Mouse (Mus musculus): ENCODE results near the gene H1f0. TPM values are rescaled to one million over a fixed set of nuclear protein-coding genes. Genes with fewer than 3 reads are reported as not detected.

Gene H1f0
- total RNA-seq (2014; rRNA removed; ENCODE audit: low replicate concordance) (318 and 358 TPM in 2 replicates), polyA plus RNA-seq (2015; fragmentation: Nextera tagmentation; extraction: Ambion mirVana) (210 and 229 TPM in 2 replicates)

GRCm38 (mm10) chr15:79028237-79028738, at the start of gene H1f0:
Gene H1f0 (plus strand): TSS chr15:79028450.
- Histone ChIP-seq H3K9me3 (replicated peaks; ENCODE audit: control insufficient read depth, low read length) (no peaks in the 10 kb centered on the region), H3K27me3 (ENCODE audit: control insufficient read depth, insufficient read depth, low read length) (no peaks in the 10 kb centered on the region), H3K27ac (ENCODE audit: low read depth) (peak within 1 kb of the TSS; percentile 97), H3K4me2 (ENCODE audit: low read depth, low read length) (peak within 1 kb of the TSS; percentile 80), H3K9ac (replicated peaks; ENCODE audit: low read depth, low read length) (peak within 1 kb of the TSS; percentile 99), H3K4me1 (ENCODE audit: control insufficient read depth, insufficient read depth) (peaks cover 23% of the 10 kb centered on the region; the same call in 1 of the 2 replicates), H3K4me3 (ENCODE audit: low read depth, low read length) (peak within 1 kb of the TSS; percentile 60), H3K36me3 (replicated peaks; ENCODE audit: control insufficient read depth, insufficient read depth, low read length) (no peaks in the 10 kb centered on the region)
- ATAC-seq (ENCODE audit: insufficient read depth, low read depth): peak; percentile 80
- TF ChIP-seq EP300 (IDR thresholded peaks at IDR 0.05; ENCODE audit: low read depth) (peak; percentile 65; the same call in 1 of the 2 replicates), CTCF (IDR thresholded peaks at IDR 0.05; ENCODE audit: low read depth) (no peak)
- DNase-seq (ENCODE audit: low spot score): peak; percentile 91
- under 1% methylated on average over 53 of the region's 58 CpGs for WGBS

- H3K36me3 ChIP-seq (replicated peaks; ENCODE audit: control insufficient read depth, insufficient read depth, low read length): no peaks in the 10 kb centered on the region
- peak overlapping the region; percentile 47; the same call in 1 of the 2 replicates for H3K27ac ChIP-seq (ENCODE audit: low read depth)
- no peak overlapping the region for H3K4me2 ChIP-seq (ENCODE audit: low read depth, low read length)
- peaks cover 21% of the 10 kb centered on the region for H3K4me1 ChIP-seq (ENCODE audit: control insufficient read depth, insufficient read depth)
- no peak for TF ChIP-seq CTCF (IDR thresholded peaks at IDR 0.05; ENCODE audit: low read depth)
- no peak for TF ChIP-seq EP300 (IDR thresholded peaks at IDR 0.05; ENCODE audit: low read depth)
- no peaks in the 10 kb centered on the region for H3K27me3 ChIP-seq (ENCODE audit: control insufficient read depth, insufficient read depth, low read length)
- 13% methylated on average over 4 of the region's 4 CpGs for WGBS
- peak; percentile 42 for ATAC-seq (ENCODE audit: insufficient read depth, low read depth)
- DNase-seq (ENCODE audit: low spot score): peak; percentile 78
- no peak overlapping the region for H3K9ac ChIP-seq (replicated peaks; ENCODE audit: low read depth, low read length)
- no peak overlapping the region for H3K4me3 ChIP-seq (ENCODE audit: low read depth, low read length)
- H3K9me3 ChIP-seq (replicated peaks; ENCODE audit: control insufficient read depth, low read length): no peaks in the 10 kb centered on the region
These were observed 49.4 kb upstream of the H1f0 start for GRCm38 (mm10) chr15:78978875-78979274.

- H3K27ac ChIP-seq (ENCODE audit: low read depth): no peak overlapping the region
- H3K4me1 ChIP-seq (ENCODE audit: control insufficient read depth, insufficient read depth): peaks cover 21% of the 10 kb centered on the region
- TF ChIP-seq CTCF (IDR thresholded peaks at IDR 0.05; ENCODE audit: low read depth) (no peak), EP300 (IDR thresholded peaks at IDR 0.05; ENCODE audit: low read depth) (no peak)
- H3K4me3 ChIP-seq (ENCODE audit: low read depth, low read length): no peak overlapping the region
- H3K4me2 ChIP-seq (ENCODE audit: low read depth, low read length): no peak overlapping the region
- DNase-seq (ENCODE audit: low spot score): no peak
- H3K9me3 ChIP-seq (replicated peaks; ENCODE audit: control insufficient read depth, low read length): no peaks in the 10 kb centered on the region
- H3K9ac ChIP-seq (replicated peaks; ENCODE audit: low read depth, low read length): no peak overlapping the region
- WGBS: 79% methylated on average over 4 of the region's 4 CpGs
- H3K36me3 ChIP-seq (replicated peaks; ENCODE audit: control insufficient read depth, insufficient read depth, low read length): no peaks in the 10 kb centered on the region
- ATAC-seq (ENCODE audit: insufficient read depth, low read depth): no peak
- H3K27me3 ChIP-seq (ENCODE audit: control insufficient read depth, insufficient read depth, low read length): no peaks in the 10 kb centered on the region
These were observed 48.2 kb upstream of the H1f0 start for GRCm38 (mm10) chr15:78980084-78980483.

- H3K36me3 ChIP-seq (replicated peaks; ENCODE audit: control insufficient read depth, insufficient read depth, low read length): no peaks in the 10 kb centered on the region
- peaks cover 23% of the 10 kb centered on the region for H3K4me1 ChIP-seq (ENCODE audit: control insufficient read depth, insufficient read depth)
- under 1% methylated on average over 43 of the region's 67 CpGs for WGBS
- H3K27ac ChIP-seq (ENCODE audit: low read depth): peak overlapping the region; percentile 95
- no peak for TF ChIP-seq EP300 (IDR thresholded peaks at IDR 0.05; ENCODE audit: low read depth)
- TF ChIP-seq CTCF (IDR thresholded peaks at IDR 0.05; ENCODE audit: low read depth): no peak
- no peaks in the 10 kb centered on the region for H3K9me3 ChIP-seq (replicated peaks; ENCODE audit: control insufficient read depth, low read length)
- H3K27me3 ChIP-seq (ENCODE audit: control insufficient read depth, insufficient read depth, low read length): no peaks in the 10 kb centered on the region
- DNase-seq (ENCODE audit: low spot score): peak; percentile 93
- H3K4me2 ChIP-seq (ENCODE audit: low read depth, low read length): peak overlapping the region; percentile 89
- peak overlapping the region; percentile 93 for H3K9ac ChIP-seq (replicated peaks; ENCODE audit: low read depth, low read length)
- ATAC-seq (ENCODE audit: insufficient read depth, low read depth): peak; percentile 81
- H3K4me3 ChIP-seq (ENCODE audit: low read depth, low read length): peak overlapping the region; percentile 89
These were observed 45.4 kb upstream of the H1f0 start for GRCm38 (mm10) chr15:78982658-78983435.

GRCm38 (mm10) chr15:78983436-78984285, 44.6 kb upstream of the H1f0 start:
- no peaks in the 10 kb centered on the region for H3K36me3 ChIP-seq (replicated peaks; ENCODE audit: control insufficient read depth, insufficient read depth, low read length)
- ATAC-seq (ENCODE audit: insufficient read depth, low read depth): peak; percentile 42
- DNase-seq (ENCODE audit: low spot score): peak; percentile 63
- no peaks in the 10 kb centered on the region for H3K9me3 ChIP-seq (replicated peaks; ENCODE audit: control insufficient read depth, low read length)
- H3K9ac ChIP-seq (replicated peaks; ENCODE audit: low read depth, low read length): peak overlapping the region; percentile 93
- peaks cover 27% of the 10 kb centered on the region for H3K4me1 ChIP-seq (ENCODE audit: control insufficient read depth, insufficient read depth)
- 2% methylated on average over 21 of the region's 21 CpGs for WGBS
- TF ChIP-seq EP300 (IDR thresholded peaks at IDR 0.05; ENCODE audit: low read depth) (peak; percentile 66; the same call in 1 of the 2 replicates), CTCF (IDR thresholded peaks at IDR 0.05; ENCODE audit: low read depth) (no peak)
- peak overlapping the region; percentile 95 for H3K27ac ChIP-seq (ENCODE audit: low read depth)
- peak overlapping the region; percentile 89 for H3K4me3 ChIP-seq (ENCODE audit: low read depth, low read length)
- H3K4me2 ChIP-seq (ENCODE audit: low read depth, low read length): peak overlapping the region; percentile 89
- no peaks in the 10 kb centered on the region for H3K27me3 ChIP-seq (ENCODE audit: control insufficient read depth, insufficient read depth, low read length)
